Comparison of ENCODE assay signal across 14 mouse cellular contexts in the genomic region with DNA sequence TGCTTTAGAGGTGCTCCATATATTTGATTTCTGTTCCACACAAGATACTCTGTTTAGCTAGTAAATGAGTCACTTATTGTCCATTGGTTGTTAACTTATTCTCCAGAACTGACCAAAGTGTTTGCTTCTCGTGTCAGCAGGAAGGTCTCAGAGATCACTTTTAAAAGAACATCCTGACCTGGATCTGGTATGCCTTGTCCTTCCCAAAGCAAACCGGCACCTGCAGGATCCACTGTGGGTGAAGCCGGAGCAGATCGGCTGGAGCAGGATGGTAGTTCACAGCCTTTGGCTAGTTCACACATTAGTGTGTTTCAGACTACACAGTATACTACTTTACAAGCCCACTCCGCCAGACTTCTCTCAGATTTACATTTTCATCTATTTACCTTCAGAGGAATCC. TPM values are rescaled to one million over a fixed set of nuclear protein-coding genes. Genes with fewer than 3 reads are reported as not detected.
"Had no signal": no experiment of that assay in that cellular context is flagged by ENCODE, and none has a peak within 500 bp of the region (broad histone marks: within the 10 kb centered on the region; RNA-seq: fewer than 3 reads in every experiment).

No protein-coding gene starts in this region.

- H3K9ac ChIP-seq: intestine, embryonic 15.5 days; limb, embryonic 12.5 days; liver, embryonic 13.5 days; liver, postnatal 0 days; lung, embryonic 15.5 days; midbrain, embryonic 12.5 days; neural tube, embryonic 13.5 days had no signal

- H3K27me3 ChIP-seq: intestine, embryonic 15.5 days; limb, embryonic 12.5 days; liver, embryonic 13.5 days; lung, embryonic 15.5 days had no signal

- H3K4me2 ChIP-seq: intestine, embryonic 15.5 days; limb, embryonic 12.5 days; liver, embryonic 13.5 days; lung, embryonic 15.5 days; midbrain, embryonic 12.5 days; neural tube, embryonic 13.5 days had no signal

- DNase-seq: layer of hippocampus, adult 9-11 months; layer of hippocampus, postnatal 36 days; liver; liver, embryonic 13.5 days; liver, postnatal 0 days; right cerebral cortex, postnatal 25 days; thymus, postnatal 14 days had no signal

- H3K36me3 ChIP-seq: intestine, embryonic 15.5 days; limb, embryonic 12.5 days; liver, embryonic 13.5 days; lung, embryonic 15.5 days; midbrain, embryonic 12.5 days; neural tube, embryonic 13.5 days had no signal

- ATAC-seq: intestine, embryonic 15.5 days; liver, postnatal 0 days; midbrain, embryonic 16.5 days had no signal

- H3K4me3 ChIP-seq: intestine, embryonic 15.5 days; limb, embryonic 12.5 days; liver, embryonic 13.5 days; lung, embryonic 15.5 days; midbrain, embryonic 12.5 days; neural tube, embryonic 13.5 days had no signal

- H3K27ac ChIP-seq: intestine, embryonic 15.5 days; limb, embryonic 12.5 days; liver, embryonic 13.5 days; lung, embryonic 15.5 days; midbrain, embryonic 12.5 days; neural tube, embryonic 13.5 days; stomach, postnatal 0 days had no signal

- H3K9me3 ChIP-seq: intestine, embryonic 15.5 days; limb, embryonic 12.5 days; liver, embryonic 13.5 days; lung, embryonic 15.5 days; midbrain, embryonic 12.5 days; neural tube, embryonic 13.5 days had no signal

- H3K4me1 ChIP-seq: intestine, embryonic 15.5 days; limb, embryonic 12.5 days; liver, embryonic 13.5 days; lung, embryonic 15.5 days; midbrain, embryonic 12.5 days; neural tube, embryonic 13.5 days had no signal

RNA-seq across cellular contexts. Expression of gene Ccl28, which starts 14.8 kb away (rescaled TPM):
- polyA plus RNA-seq: liver, embryonic 13.5 days; liver, postnatal 0 days; lung, embryonic 15.5 days had no signal
